Mouse (Mus musculus): Measurements from ENCODE around the gene Pdzk1ip1. TPM values are rescaled to one million over a fixed set of nuclear protein-coding genes. Genes with fewer than 3 reads are reported as not detected.

Gene Pdzk1ip1
- polyA plus RNA-seq, 1 experiment, result not detected

DNA sequence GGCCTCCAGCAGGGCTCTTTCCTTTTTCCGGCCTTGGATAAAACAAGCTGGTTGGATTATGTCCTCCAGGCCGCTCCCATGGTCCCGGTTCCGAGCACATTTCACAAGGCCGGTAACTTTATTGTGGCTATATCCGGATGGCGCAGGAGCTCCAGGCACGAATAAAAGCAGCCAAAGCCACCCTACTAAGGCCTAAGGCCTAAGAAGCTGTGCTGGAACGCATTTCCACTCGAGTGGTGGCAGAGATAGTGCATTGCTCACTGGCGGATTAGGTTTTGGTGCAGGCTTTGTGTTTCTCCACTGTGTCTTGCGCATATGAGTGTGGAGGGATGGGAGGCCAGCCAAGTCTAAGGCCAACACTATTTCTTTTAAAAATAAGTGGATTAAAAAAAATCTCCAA, 28.6 kb upstream of the Pdzk1ip1 start:
- Histone ChIP-seq H3K27ac (replicated peaks; ENCODE audit: low read depth, low read length) (peak overlapping the region; percentile 77), H3K4me1 (ENCODE audit: control insufficient read depth, insufficient read depth, insufficient read length, low read length) (no peaks in the 10 kb centered on the region), H3K4me3 (ENCODE audit: insufficient read depth, low read depth, low read length) (peak overlapping the region; percentile 50)

GRCm38 (mm10) chr4:115060753-115061152, 27.8 kb upstream of the Pdzk1ip1 start:
- H3K4me1 ChIP-seq (ENCODE audit: control insufficient read depth, insufficient read depth, insufficient read length, low read length), result no peaks in the 10 kb centered on the region
- H3K4me3 ChIP-seq (ENCODE audit: insufficient read depth, low read depth, low read length), result no peak overlapping the region
- no peak overlapping the region; the same call in 1 of the 2 replicates for H3K27ac ChIP-seq (replicated peaks; ENCODE audit: low read depth, low read length)

GRCm38 (mm10) chr4:115062540-115062874, 26.0 kb upstream of the Pdzk1ip1 start:
- H3K27ac ChIP-seq (replicated peaks; ENCODE audit: low read depth, low read length), result no peak overlapping the region
- H3K4me1 ChIP-seq (ENCODE audit: control insufficient read depth, insufficient read depth, insufficient read length, low read length), result no peaks in the 10 kb centered on the region
- peak overlapping the region; percentile 63 for H3K4me3 ChIP-seq (ENCODE audit: insufficient read depth, low read depth, low read length)

GRCm38 (mm10) chr4:115062875-115063517, 25.5 kb upstream of the Pdzk1ip1 start:
- H3K4me3 ChIP-seq (ENCODE audit: insufficient read depth, low read depth, low read length), result peak overlapping the region; percentile 63
- no peak overlapping the region for H3K27ac ChIP-seq (replicated peaks; ENCODE audit: low read depth, low read length)
- no peaks in the 10 kb centered on the region for H3K4me1 ChIP-seq (ENCODE audit: control insufficient read depth, insufficient read depth, insufficient read length, low read length)

GRCm38 (mm10) chr4:115063518-115064239, 24.8 kb upstream of the Pdzk1ip1 start:
- Histone ChIP-seq H3K4me3 (ENCODE audit: insufficient read depth, low read depth, low read length) (peak overlapping the region; percentile 63), H3K4me1 (ENCODE audit: control insufficient read depth, insufficient read depth, insufficient read length, low read length) (no peaks in the 10 kb centered on the region), H3K27ac (replicated peaks; ENCODE audit: low read depth, low read length) (no peak overlapping the region)

DNA sequence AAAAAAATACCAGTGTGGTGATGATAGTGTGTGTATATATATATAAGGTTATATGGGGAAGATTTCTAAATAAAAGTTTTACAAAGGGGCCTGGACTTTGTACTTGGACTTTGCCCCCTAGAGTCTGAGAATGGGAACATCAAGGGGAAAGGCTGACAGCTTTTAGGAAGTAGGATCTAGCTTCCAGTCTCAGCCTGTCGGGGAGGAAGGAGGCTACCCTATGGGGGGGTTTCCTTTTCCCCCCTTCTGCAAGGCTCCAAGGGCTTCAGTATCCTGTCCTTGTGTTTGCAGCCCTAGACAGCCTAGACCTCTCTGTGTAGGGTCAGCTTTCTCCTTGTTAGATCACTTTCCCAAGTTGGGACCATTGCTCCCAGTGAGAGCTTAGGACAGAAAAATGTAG, 16.8 kb upstream of the Pdzk1ip1 start:
- no peak overlapping the region for H3K27ac ChIP-seq (replicated peaks; ENCODE audit: low read depth, low read length)
- peaks cover 20% of the 10 kb centered on the region for H3K4me1 ChIP-seq (ENCODE audit: control insufficient read depth, insufficient read depth, insufficient read length, low read length)

DNA sequence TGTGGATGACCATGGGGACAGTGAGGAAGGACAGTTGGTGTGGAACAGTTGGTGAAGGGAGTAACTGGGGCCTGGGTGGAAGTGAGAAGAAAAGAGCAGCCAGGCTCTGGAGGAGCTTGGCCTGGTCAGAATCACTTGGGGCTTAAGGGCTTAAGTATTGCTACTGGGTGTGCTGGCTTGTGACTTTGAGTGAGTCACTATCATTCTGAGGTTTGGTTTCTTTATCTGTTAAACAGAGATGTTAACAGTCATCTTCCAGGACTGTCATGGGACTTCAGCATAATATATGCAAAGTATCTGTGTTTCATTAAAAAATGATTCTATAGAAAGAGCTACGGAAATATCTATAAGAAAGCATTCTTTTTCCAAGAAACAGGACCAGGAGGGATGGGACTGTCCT, 13.7 kb upstream of the Pdzk1ip1 start:
- Histone ChIP-seq H3K4me1 (ENCODE audit: control insufficient read depth, insufficient read depth, insufficient read length, low read length) (peaks cover 20% of the 10 kb centered on the region), H3K4me3 (ENCODE audit: insufficient read depth, low read depth, low read length) (no peak overlapping the region), H3K27ac (replicated peaks; ENCODE audit: low read depth, low read length) (peak overlapping the region; percentile 94)

More for the DNA sequence above, 16.8 kb upstream of the Pdzk1ip1 start:
- H3K4me3 ChIP-seq (ENCODE audit: insufficient read depth, low read depth, low read length), result no peak overlapping the region

GRCm38 (mm10) chr4:115075204-115075915, 13.1 kb upstream of the Pdzk1ip1 start:
- H3K4me1 ChIP-seq (ENCODE audit: control insufficient read depth, insufficient read depth, insufficient read length, low read length), result peaks cover 22% of the 10 kb centered on the region
- peak overlapping the region; percentile 94 for H3K27ac ChIP-seq (replicated peaks; ENCODE audit: low read depth, low read length)
- no peak overlapping the region for H3K4me3 ChIP-seq (ENCODE audit: insufficient read depth, low read depth, low read length)

DNA sequence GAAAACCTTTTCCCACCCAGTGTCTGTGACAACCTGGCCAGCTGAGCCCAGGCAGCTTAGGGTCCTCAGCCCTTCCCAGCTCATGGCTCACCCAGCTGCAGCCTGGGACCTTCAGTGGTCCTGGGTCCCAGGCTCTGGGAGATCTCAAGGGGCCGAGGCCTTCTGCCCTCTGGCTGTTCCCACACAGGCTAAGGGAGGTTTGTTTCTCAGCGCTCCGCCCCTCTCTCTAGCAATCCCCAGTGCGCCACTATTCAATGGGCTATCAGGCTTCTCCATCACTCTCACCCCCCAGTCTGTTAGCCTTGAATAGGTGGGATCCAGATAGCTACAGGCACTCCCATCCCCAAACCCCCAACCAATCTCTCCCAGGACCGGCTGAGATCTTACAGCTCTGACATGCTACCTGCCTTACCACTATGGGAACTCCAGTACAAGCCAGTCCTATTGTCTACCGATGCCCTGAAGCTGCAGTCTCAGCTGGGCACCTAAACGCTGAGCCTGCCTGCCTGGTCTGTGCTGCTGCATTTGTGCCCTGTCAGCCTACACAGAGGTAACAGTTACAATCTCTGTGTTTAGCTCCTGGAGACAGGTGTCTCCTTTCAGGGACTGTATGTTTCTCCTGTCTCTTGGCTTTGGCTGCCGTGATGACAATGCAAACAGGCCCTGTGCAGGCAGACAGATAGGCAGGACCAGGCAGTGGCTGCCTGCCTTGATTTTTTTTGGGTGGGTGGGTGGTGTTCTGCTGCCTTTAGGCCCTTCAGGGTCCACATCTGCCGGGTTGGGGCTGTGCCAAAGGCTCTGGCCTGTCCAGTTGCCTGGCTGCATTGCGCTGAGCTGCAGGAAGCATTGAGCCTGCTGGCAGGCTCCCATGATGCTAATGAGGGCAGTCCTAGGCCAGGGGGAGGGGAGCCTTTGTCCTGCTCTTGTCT, 9.4 kb upstream of the Pdzk1ip1 start:
- Histone ChIP-seq H3K4me1 (ENCODE audit: control insufficient read depth, insufficient read depth, insufficient read length, low read length) (peaks cover 19% of the 10 kb centered on the region), H3K27ac (replicated peaks; ENCODE audit: low read depth, low read length) (no peak overlapping the region), H3K4me3 (ENCODE audit: insufficient read depth, low read depth, low read length) (no peak overlapping the region)

GRCm38 (mm10) chr4:115079821-115080349, 8.6 kb upstream of the Pdzk1ip1 start:
- Histone ChIP-seq H3K27ac (replicated peaks; ENCODE audit: low read depth, low read length) (no peak overlapping the region), H3K4me3 (ENCODE audit: insufficient read depth, low read depth, low read length) (no peak overlapping the region), H3K4me1 (ENCODE audit: control insufficient read depth, insufficient read depth, insufficient read length, low read length) (peaks cover 13% of the 10 kb centered on the region)

DNA sequence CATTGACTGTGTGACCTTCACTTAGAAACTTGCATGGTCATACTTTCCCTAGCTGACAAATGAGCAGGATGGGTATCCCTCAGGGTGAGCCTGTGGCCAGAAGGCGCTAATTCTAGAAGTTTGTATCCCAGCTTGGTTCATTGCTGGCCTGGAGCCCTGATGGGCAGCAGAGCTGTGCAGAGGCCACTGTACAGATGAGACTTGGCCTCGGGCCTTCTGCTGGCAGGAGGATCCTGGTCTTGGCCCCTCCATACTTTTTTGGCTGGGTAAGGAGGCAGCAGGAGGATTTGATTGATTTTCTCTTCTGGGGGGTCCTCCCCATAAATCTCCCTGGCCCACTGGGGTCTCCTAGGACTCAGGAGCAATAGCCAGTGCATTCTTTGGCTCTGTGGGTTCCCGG, 5.5 kb upstream of the Pdzk1ip1 start:
- Histone ChIP-seq H3K4me3 (ENCODE audit: insufficient read depth, low read depth, low read length) (no peak overlapping the region), H3K4me1 (ENCODE audit: control insufficient read depth, insufficient read depth, insufficient read length, low read length) (peaks cover 3% of the 10 kb centered on the region; the same call in 1 of the 2 replicates), H3K27ac (replicated peaks; ENCODE audit: low read depth, low read length) (no peak overlapping the region)

DNA sequence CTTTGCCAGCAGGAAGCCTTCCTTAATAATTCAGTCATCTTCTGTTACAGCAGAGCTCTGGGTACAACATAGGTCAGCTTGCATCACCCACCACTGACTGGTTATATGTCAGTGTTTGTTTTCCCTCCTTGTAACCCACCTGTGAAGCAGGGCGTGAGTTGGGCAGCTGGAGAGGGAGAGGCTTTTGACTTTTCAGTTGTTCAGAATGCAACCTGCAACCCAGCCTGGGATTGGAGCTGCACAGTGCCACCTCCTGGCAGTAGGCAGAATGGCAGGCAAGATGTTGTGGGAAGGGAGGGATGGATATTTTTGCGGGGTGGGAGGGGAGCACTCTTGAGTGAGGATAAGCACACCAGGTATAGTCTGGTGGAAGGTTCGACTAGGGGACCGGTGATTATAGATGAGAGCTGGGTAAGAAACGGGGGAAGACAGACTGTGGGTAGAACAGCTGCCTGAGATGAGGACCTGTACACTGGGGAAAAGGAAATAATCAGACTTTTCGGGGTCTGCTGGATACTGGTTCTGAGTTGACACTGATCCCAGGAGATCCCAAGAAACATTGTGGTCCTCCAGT, 2.9 kb upstream of the Pdzk1ip1 start:
- no peak overlapping the region for H3K27ac ChIP-seq (replicated peaks; ENCODE audit: low read depth, low read length)
- no peaks in the 10 kb centered on the region for H3K4me1 ChIP-seq (ENCODE audit: control insufficient read depth, insufficient read depth, insufficient read length, low read length)
- no peak overlapping the region for H3K4me3 ChIP-seq (ENCODE audit: insufficient read depth, low read depth, low read length)

DNA sequence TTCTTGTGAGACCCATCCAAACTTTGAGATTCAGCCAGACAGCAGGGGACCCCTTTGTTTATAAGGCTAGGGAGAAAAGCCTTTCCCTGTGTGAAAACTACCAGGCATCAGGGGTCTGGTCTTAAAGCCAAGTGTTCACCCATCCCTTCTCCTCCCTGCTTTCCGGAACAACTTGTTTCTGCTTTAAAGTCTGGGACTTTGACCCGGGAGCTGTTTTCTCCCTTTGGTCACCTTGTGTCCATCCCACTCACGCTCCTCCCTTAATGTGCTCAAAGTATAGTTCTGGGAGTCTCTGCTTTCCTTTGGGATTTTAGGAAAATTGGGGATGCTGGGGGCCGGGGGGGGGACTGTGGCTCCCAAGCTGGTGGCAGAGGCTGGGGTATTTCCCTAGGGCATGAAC, 2.3 kb upstream of the Pdzk1ip1 start:
- no peaks in the 10 kb centered on the region for H3K4me1 ChIP-seq (ENCODE audit: control insufficient read depth, insufficient read depth, insufficient read length, low read length)
- H3K4me3 ChIP-seq (ENCODE audit: insufficient read depth, low read depth, low read length), result no peak overlapping the region
- H3K27ac ChIP-seq (replicated peaks; ENCODE audit: low read depth, low read length), result no peak overlapping the region

- Histone ChIP-seq H3K27ac (replicated peaks; ENCODE audit: low read depth, low read length) (no peak overlapping the region), H3K4me3 (ENCODE audit: insufficient read depth, low read depth, low read length) (no peak overlapping the region), H3K4me1 (ENCODE audit: control insufficient read depth, insufficient read depth, insufficient read length, low read length) (no peaks in the 10 kb centered on the region)
Measured at GRCm38 (mm10) chr4:115086763-115087415, 1.6 kb upstream of the Pdzk1ip1 start.

All from brown adipose tissue, adult 24 weeks (tissue).